Mouse (Mus musculus): ENCODE measurements at regions not wholly inside any gene's neighbourhood (a gene's known extent, or its start where the extent isn't known, plus 50 kb on each side); places are given as distances from the start of the nearest gene placed in this dataset.

DNA sequence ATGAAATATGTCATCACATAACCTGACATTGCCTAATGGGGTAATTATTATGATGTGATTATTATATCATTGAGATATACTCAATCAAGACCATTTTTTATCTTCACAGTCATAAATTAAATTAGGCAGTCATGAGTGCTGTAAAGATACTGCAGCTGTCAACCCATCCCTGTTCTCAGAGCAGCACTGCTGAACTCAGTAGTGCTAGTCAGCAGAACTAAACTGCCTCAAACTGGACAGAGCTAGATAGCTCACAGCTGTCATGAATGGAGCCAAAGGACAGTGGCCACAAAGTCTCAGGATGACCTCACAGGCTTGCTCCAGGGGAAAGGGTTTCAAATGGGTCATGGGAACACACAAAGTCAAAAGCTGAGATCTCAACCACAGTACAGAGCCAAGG is 71.3 kb downstream of the Gm6760 start:
- Histone ChIP-seq H3K9me3 (ENCODE audit: control insufficient read depth, low read length) (no peaks in the 10 kb centered on the region), H3K4me2 (replicated peaks; ENCODE audit: low read depth) (no peak overlapping the region), H3K27me3 (ENCODE audit: control insufficient read depth, insufficient read depth, low read length) (no peaks in the 10 kb centered on the region), H3K9ac (ENCODE audit: low read length) (no peak overlapping the region), H3K4me1 (replicated peaks; ENCODE audit: control insufficient read depth, insufficient read depth) (no peaks in the 10 kb centered on the region), H3K36me3 (ENCODE audit: control insufficient read depth, insufficient read depth, low read length) (no peaks in the 10 kb centered on the region), H3K4me3 (ENCODE audit: low read depth, low read length) (no peak overlapping the region), H3K27ac (replicated peaks) (no peak overlapping the region)
- DNase-seq (ENCODE audit: low spot score) (no peak), ATAC-seq (ENCODE audit: low FRiP score, low TSS enrichment) (no peak)
- TF ChIP-seq CTCF (IDR thresholded peaks at IDR 0.05; ENCODE audit: low read depth) (no peak), EP300 (optimal IDR thresholded peaks at IDR 0.05) (no peak)

DNA sequence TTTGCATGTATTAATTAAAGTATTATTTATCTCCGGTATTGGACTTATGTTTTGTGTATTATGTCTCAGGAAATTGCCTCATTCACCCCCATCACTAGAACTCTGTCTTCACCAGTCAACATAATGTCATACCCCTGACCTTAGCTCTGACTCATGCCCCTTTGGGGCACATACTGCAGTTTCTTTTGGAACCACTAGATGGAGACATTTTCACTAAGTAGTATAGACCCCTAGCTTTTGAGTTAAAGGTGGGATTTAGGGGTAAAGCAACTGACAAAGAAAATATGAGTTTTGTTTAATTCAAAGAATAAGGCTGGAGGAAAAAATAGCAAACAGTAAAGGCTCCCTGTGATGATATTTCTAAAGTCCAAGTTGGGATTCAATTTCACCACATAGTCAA is 93.6 kb downstream of the Gm6760 start:
- 16% methylated on average over 1 of the region's 1 CpGs for WGBS
- ATAC-seq (ENCODE audit: low FRiP score, low TSS enrichment) = no peak
- TF ChIP-seq EP300 (optimal IDR thresholded peaks at IDR 0.05) (no peak), CTCF (IDR thresholded peaks at IDR 0.05; ENCODE audit: low read depth) (peak; percentile 39)
- no peak overlapping the region for H3K9ac ChIP-seq (ENCODE audit: low read length)
- no peak overlapping the region for H3K4me2 ChIP-seq (replicated peaks; ENCODE audit: low read depth)
- DNase-seq (ENCODE audit: low spot score) = no peak
- no peaks in the 10 kb centered on the region for H3K36me3 ChIP-seq (ENCODE audit: control insufficient read depth, insufficient read depth, low read length)
- no peaks in the 10 kb centered on the region for H3K9me3 ChIP-seq (ENCODE audit: control insufficient read depth, low read length)
- H3K27me3 ChIP-seq (ENCODE audit: control insufficient read depth, insufficient read depth, low read length) = no peaks in the 10 kb centered on the region
- no peak overlapping the region for H3K27ac ChIP-seq (replicated peaks)
- no peaks in the 10 kb centered on the region for H3K4me1 ChIP-seq (replicated peaks; ENCODE audit: control insufficient read depth, insufficient read depth)
- H3K4me3 ChIP-seq (ENCODE audit: low read depth, low read length) = no peak overlapping the region

DNA sequence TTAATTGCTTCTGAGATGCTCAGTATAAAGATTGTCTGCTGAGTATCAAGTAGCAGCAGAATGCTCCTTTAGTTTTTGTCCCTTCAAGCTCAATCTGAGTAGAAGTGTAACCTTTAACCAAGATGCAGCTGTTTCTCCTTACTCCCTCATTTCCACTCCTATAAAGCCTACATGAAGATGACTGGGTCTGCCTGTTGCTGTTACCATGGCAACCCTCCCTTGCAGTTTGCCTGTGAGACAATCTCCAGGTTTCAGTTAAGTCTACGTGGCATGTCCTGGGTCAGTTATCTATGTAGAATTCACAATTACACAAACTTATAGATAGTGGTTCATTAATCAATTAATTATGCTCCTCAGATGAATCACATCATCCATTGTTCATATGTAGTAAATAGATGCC is 95.2 kb downstream of the Gm6760 start:
- Histone ChIP-seq H3K27me3 (ENCODE audit: control insufficient read depth, insufficient read depth, low read length) (no peaks in the 10 kb centered on the region), H3K4me3 (ENCODE audit: low read depth, low read length) (no peak overlapping the region), H3K4me1 (replicated peaks; ENCODE audit: control insufficient read depth, insufficient read depth) (no peaks in the 10 kb centered on the region), H3K9ac (ENCODE audit: low read length) (no peak overlapping the region), H3K27ac (replicated peaks) (no peak overlapping the region), H3K4me2 (replicated peaks; ENCODE audit: low read depth) (no peak overlapping the region), H3K36me3 (ENCODE audit: control insufficient read depth, insufficient read depth, low read length) (no peaks in the 10 kb centered on the region), H3K9me3 (ENCODE audit: control insufficient read depth, low read length) (no peaks in the 10 kb centered on the region)
- WGBS = 49% methylated on average over 1 of the region's 1 CpGs
- TF ChIP-seq CTCF (IDR thresholded peaks at IDR 0.05; ENCODE audit: low read depth) = no peak
- no peak for TF ChIP-seq EP300 (optimal IDR thresholded peaks at IDR 0.05)
- DNase-seq (ENCODE audit: low spot score) = no peak
- no peak for ATAC-seq (ENCODE audit: low FRiP score, low TSS enrichment)
